Mouse (Mus musculus): ENCODE data around the gene Dclk1. TPM values are rescaled to one million over a fixed set of nuclear protein-coding genes. Genes with fewer than 3 reads are reported as not detected.

The Dclk1 gene
- polyA plus RNA-seq, 1 experiment from 2014 or later = 75.0 TPM

DNA sequence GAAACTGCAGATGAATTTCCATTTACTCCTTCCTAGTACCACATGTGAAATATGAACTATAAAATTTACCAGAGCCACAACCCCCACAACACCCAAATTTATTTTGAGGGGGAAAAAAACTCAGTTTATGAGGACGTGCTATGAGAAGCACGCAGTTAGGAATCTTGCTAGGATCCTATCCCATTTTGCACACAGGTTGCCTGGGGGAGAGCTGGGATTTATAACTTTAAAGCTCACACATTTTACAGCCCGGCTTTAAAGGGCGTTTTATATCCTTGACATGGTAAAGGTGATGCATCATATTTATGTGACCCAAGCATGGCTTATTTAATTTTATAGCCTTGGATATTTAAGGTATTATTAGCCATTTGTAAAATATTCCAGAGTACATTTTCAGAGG lies 237.1 kb downstream of the Dclk1 start:
- no peak overlapping the region for H3K27ac ChIP-seq (replicated peaks; ENCODE audit: low read depth, low read length)
- 63% methylated on average over 4 of the region's 4 CpGs for WGBS

DNA sequence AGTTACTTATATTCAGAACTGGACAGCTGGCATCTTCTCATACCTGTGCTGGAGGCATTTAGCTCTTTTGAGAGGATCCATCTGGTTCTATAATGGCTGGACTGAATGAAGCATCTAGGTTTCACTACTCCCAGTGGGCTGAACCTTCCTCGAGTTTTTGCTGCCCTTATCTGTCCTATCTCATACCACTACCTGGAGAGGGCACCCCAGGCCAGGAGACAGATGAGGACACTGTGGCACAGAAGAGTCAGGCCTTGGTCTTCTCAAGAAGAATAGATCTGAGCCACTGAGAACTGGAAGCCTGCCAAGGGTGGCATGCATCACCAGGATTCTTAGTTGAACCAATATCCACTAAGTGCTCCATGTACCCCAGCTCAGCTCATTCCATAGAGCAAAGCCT lies 239.0 kb downstream of the Dclk1 start:
- WGBS = 57% methylated on average over 1 of the region's 1 CpGs
- Histone ChIP-seq H3K36me3 (ENCODE audit: control insufficient read depth, insufficient read depth, low read length) (0 out of 2 replicates have a peak, but pooled peaks cover 4% of the 10 kb centered on the region), H3K27ac (replicated peaks; ENCODE audit: low read depth, low read length) (no peak overlapping the region), H3K4me2 (ENCODE audit: low read depth, low read length) (no peak overlapping the region), H3K27me3 (replicated peaks; ENCODE audit: control insufficient read depth, insufficient read depth, low read length) (no peaks in the 10 kb centered on the region), H3K9ac (ENCODE audit: low read depth, low read length) (no peak overlapping the region), H3K4me1 (ENCODE audit: control insufficient read depth, insufficient read depth, low read length) (peaks cover 8% of the 10 kb centered on the region; the same call in 1 of the 2 replicates), H3K4me3 (ENCODE audit: low read depth, low read length) (no peak overlapping the region), H3K9me3 (ENCODE audit: control insufficient read depth, low read length) (no peaks in the 10 kb centered on the region)
- 0 out of 2 replicates have a peak, but pooled peaks have one; percentile 12 for ATAC-seq (ENCODE audit: low read depth)
- no peak for DNase-seq (ENCODE audit: low spot score)

More for the DNA sequence above, 237.1 kb downstream of the Dclk1 start:
- H3K36me3 ChIP-seq (ENCODE audit: control insufficient read depth, insufficient read depth, low read length) = 0 out of 2 replicates have a peak, but pooled peaks cover 4% of the 10 kb centered on the region
- no peaks in the 10 kb centered on the region for H3K9me3 ChIP-seq (ENCODE audit: control insufficient read depth, low read length)
- no peak overlapping the region for H3K4me3 ChIP-seq (ENCODE audit: low read depth, low read length)
- DNase-seq (ENCODE audit: low spot score) = no peak
- no peaks in the 10 kb centered on the region for H3K27me3 ChIP-seq (replicated peaks; ENCODE audit: control insufficient read depth, insufficient read depth, low read length)
- H3K9ac ChIP-seq (ENCODE audit: low read depth, low read length) = no peak overlapping the region
- ATAC-seq (ENCODE audit: low read depth) = no peak
- H3K4me2 ChIP-seq (ENCODE audit: low read depth, low read length) = no peak overlapping the region
- peaks cover 8% of the 10 kb centered on the region; the same call in 1 of the 2 replicates for H3K4me1 ChIP-seq (ENCODE audit: control insufficient read depth, insufficient read depth, low read length)

DNA sequence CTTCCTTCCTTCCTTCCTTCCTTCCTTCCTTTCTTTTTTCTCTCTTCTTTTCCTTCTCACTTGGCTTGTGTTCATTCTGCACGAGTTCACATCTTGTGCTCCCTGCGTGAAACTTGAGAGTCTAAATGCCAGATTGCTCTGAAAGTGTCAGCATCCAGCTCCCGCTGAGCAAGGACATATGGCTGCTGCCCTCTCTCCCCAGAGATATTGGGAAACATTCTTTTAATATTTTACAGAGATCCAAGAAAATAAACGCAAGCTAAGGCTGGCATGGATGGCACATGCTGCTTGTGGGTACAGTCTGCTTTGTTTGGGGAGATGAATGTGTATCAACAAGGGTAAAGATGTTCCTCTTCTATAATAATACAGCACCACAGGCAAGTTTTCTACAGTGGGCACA lies 241.2 kb downstream of the Dclk1 start:
- H3K4me2 ChIP-seq (ENCODE audit: low read depth, low read length) = no peak overlapping the region
- no peak for DNase-seq (ENCODE audit: low spot score)
- H3K4me3 ChIP-seq (ENCODE audit: low read depth, low read length) = no peak overlapping the region
- H3K9ac ChIP-seq (ENCODE audit: low read depth, low read length) = no peak overlapping the region
- no peak overlapping the region for H3K27ac ChIP-seq (replicated peaks; ENCODE audit: low read depth, low read length)
- peaks cover 8% of the 10 kb centered on the region; the same call in 1 of the 2 replicates for H3K4me1 ChIP-seq (ENCODE audit: control insufficient read depth, insufficient read depth, low read length)
- H3K36me3 ChIP-seq (ENCODE audit: control insufficient read depth, insufficient read depth, low read length) = 0 out of 2 replicates have a peak, but pooled peaks cover 4% of the 10 kb centered on the region
- H3K9me3 ChIP-seq (ENCODE audit: control insufficient read depth, low read length) = no peaks in the 10 kb centered on the region
- ATAC-seq (ENCODE audit: low read depth) = no peak
- WGBS = 18% methylated on average over 4 of the region's 4 CpGs
- no peaks in the 10 kb centered on the region for H3K27me3 ChIP-seq (replicated peaks; ENCODE audit: control insufficient read depth, insufficient read depth, low read length)

DNA sequence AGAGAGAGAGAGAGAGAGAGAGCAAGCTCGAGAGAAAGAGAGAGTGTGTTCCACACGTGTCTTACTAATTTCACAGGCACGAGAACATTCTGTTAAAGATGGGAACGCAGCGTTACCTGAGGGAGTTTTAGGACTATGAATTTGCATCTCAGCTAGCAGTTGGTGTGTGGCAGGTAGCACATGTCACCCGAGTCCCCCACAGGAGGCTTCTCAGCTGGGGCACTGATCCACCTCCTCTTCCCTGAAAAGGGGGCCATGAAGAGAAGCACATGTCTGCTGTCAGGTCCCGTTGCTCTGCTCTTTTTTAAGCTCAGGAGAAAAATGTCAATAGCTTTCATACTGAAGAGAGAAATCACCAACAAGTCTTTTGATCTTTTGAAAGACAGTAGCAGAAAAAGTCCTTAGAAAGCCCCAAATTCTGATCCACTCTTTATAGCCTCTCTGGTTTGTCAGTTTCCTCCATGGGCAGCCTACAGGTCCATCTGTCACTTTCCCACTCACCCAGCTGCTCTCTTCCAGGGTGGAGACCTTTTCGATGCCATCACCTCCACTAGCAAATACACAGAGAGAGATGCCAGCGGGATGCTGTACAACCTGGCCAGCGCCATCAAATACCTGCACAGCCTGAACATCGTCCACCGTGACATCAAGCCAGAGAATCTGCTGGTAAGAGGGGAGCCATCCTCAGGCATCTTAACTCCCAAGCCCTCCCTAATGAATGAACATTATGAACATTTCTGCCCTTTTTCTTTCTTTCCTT lies 247.2 kb downstream of the Dclk1 start:
- H3K27me3 ChIP-seq (replicated peaks; ENCODE audit: control insufficient read depth, insufficient read depth, low read length) = no peaks in the 10 kb centered on the region
- H3K4me3 ChIP-seq (ENCODE audit: low read depth, low read length) = no peak overlapping the region
- no peaks in the 10 kb centered on the region; the same call in 1 of the 2 replicates for H3K36me3 ChIP-seq (ENCODE audit: control insufficient read depth, insufficient read depth, low read length)
- ATAC-seq (ENCODE audit: low read depth) (no peak), DNase-seq (ENCODE audit: low spot score) (no peak)
- H3K9ac ChIP-seq (ENCODE audit: low read depth, low read length) = no peak overlapping the region
- no peaks in the 10 kb centered on the region for H3K4me1 ChIP-seq (ENCODE audit: control insufficient read depth, insufficient read depth, low read length)
- no peak overlapping the region for H3K27ac ChIP-seq (replicated peaks; ENCODE audit: low read depth, low read length)
- H3K4me2 ChIP-seq (ENCODE audit: low read depth, low read length) = no peak overlapping the region
- 70% methylated on average over 12 of the region's 12 CpGs for WGBS
- no peaks in the 10 kb centered on the region for H3K9me3 ChIP-seq (ENCODE audit: control insufficient read depth, low read length)

DNA sequence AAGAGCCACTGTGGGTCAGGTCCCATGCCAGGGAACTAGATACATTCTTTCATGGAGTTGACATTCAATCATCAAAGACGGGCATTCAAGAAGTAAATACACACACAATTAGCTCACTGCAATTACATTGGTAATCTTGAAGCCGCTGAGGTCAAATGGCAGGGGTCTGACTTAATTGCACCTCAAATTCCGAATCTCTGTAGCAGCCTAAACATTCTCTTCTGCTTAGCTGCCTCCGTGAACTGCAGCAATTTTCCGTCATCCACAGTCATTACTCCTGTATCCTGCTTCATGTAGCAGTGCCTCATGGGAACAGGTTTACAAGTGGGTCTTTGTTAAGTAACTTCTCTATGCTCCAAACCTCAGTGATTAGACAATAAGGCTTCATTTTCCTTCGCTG lies 249.9 kb downstream of the Dclk1 start:
- Histone ChIP-seq H3K27ac (replicated peaks; ENCODE audit: low read depth, low read length) (no peak overlapping the region), H3K9ac (ENCODE audit: low read depth, low read length) (no peak overlapping the region), H3K4me1 (ENCODE audit: control insufficient read depth, insufficient read depth, low read length) (peaks cover 20% of the 10 kb centered on the region), H3K4me2 (ENCODE audit: low read depth, low read length) (no peak overlapping the region), H3K36me3 (ENCODE audit: control insufficient read depth, insufficient read depth, low read length) (no peaks in the 10 kb centered on the region; the same call in 1 of the 2 replicates), H3K4me3 (ENCODE audit: low read depth, low read length) (no peak overlapping the region), H3K9me3 (ENCODE audit: control insufficient read depth, low read length) (no peaks in the 10 kb centered on the region), H3K27me3 (replicated peaks; ENCODE audit: control insufficient read depth, insufficient read depth, low read length) (no peaks in the 10 kb centered on the region)
- ATAC-seq (ENCODE audit: low read depth) (peak; percentile 58), DNase-seq (ENCODE audit: low spot score) (peak; percentile 66)
- 23% methylated on average over 6 of the region's 6 CpGs for WGBS

DNA sequence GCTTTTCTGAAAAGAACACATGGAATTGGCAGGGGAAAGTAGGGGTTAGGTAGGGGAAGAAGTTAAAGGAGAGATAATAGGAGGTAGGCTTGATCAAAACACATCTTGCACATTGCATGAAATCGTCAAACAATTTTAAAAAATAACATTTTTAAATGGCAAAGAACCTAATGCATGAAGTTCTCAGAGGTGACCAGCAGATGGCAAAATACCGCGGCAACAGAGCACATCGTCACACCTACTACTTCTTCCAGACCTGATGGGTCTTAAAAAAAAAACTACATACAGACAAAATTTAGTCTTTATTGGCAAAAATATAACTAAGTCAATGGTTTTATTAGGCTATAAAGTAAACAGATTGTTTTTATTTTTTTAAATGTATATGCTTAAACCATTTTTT lies 252.2 kb downstream of the Dclk1 start:
- Histone ChIP-seq H3K4me3 (ENCODE audit: low read depth, low read length) (no peak overlapping the region), H3K27me3 (replicated peaks; ENCODE audit: control insufficient read depth, insufficient read depth, low read length) (no peaks in the 10 kb centered on the region), H3K36me3 (ENCODE audit: control insufficient read depth, insufficient read depth, low read length) (no peaks in the 10 kb centered on the region; the same call in 1 of the 2 replicates), H3K27ac (replicated peaks; ENCODE audit: low read depth, low read length) (no peak overlapping the region), H3K9me3 (ENCODE audit: control insufficient read depth, low read length) (no peaks in the 10 kb centered on the region), H3K4me1 (ENCODE audit: control insufficient read depth, insufficient read depth, low read length) (peaks cover 30% of the 10 kb centered on the region), H3K9ac (ENCODE audit: low read depth, low read length) (no peak overlapping the region), H3K4me2 (ENCODE audit: low read depth, low read length) (no peak overlapping the region)
- 34% methylated on average over 4 of the region's 4 CpGs for WGBS
- DNase-seq (ENCODE audit: low spot score) (no peak), ATAC-seq (ENCODE audit: low read depth) (no peak)

DNA sequence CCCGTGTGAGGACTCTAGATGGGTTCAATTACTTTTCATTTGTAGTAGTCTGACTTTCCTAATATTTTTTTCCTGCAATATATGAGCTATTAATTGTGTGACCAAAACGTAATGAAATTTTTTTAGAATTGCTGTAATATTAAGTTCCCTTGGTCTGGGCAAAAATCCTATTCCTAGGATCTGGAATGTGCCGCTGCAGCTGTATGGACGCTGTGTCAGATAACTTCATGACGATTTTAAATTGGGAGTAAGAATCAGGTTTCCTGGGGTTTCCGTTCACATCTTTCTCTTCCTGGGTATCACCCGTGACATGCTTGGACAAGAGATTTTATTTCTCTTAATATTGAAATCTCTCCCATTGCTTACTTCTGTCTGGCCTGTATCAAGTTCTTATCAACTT lies 253.1 kb downstream of the Dclk1 start:
- Histone ChIP-seq H3K4me2 (ENCODE audit: low read depth, low read length) (no peak overlapping the region), H3K4me3 (ENCODE audit: low read depth, low read length) (no peak overlapping the region), H3K4me1 (ENCODE audit: control insufficient read depth, insufficient read depth, low read length) (peaks cover 30% of the 10 kb centered on the region), H3K36me3 (ENCODE audit: control insufficient read depth, insufficient read depth, low read length) (no peaks in the 10 kb centered on the region; the same call in 1 of the 2 replicates), H3K9ac (ENCODE audit: low read depth, low read length) (no peak overlapping the region), H3K9me3 (ENCODE audit: control insufficient read depth, low read length) (no peaks in the 10 kb centered on the region), H3K27ac (replicated peaks; ENCODE audit: low read depth, low read length) (peak overlapping the region; percentile 52; the same call in 1 of the 2 replicates), H3K27me3 (replicated peaks; ENCODE audit: control insufficient read depth, insufficient read depth, low read length) (no peaks in the 10 kb centered on the region)
- DNase-seq (ENCODE audit: low spot score) = peak; percentile 73
- WGBS = 45% methylated on average over 7 of the region's 7 CpGs
- ATAC-seq (ENCODE audit: low read depth) = no peak

DNA sequence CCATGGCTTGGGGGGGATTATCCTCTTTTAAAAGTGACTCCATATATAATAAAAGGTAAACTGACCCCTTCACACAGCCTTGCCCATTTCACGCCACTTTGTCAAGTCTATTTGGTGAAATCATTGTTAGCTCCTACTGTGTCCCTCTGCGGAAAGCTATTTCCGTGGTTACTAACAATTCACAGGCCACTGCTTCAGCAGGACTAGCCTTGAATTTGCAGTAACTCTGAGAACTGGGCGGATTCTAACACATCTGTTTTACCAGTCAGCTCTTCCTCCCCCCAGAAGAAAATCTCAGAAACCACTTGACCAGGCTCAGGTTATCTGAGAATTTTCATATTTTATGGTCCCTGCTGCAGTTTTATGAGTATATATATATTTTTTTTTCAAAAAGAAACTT lies 253.7 kb downstream of the Dclk1 start:
- H3K27ac ChIP-seq (replicated peaks; ENCODE audit: low read depth, low read length) = peak overlapping the region; percentile 61
- ATAC-seq (ENCODE audit: low read depth) = peak; percentile 50; the same call in 1 of the 2 replicates
- DNase-seq (ENCODE audit: low spot score) = peak; percentile 75

More for the DNA sequence above, 253.7 kb downstream of the Dclk1 start:
- WGBS = 28% methylated on average over 4 of the region's 4 CpGs
- Histone ChIP-seq H3K36me3 (ENCODE audit: control insufficient read depth, insufficient read depth, low read length) (peaks cover 5% of the 10 kb centered on the region), H3K4me2 (ENCODE audit: low read depth, low read length) (no peak overlapping the region), H3K4me3 (ENCODE audit: low read depth, low read length) (no peak overlapping the region), H3K9ac (ENCODE audit: low read depth, low read length) (no peak overlapping the region), H3K27me3 (replicated peaks; ENCODE audit: control insufficient read depth, insufficient read depth, low read length) (no peaks in the 10 kb centered on the region), H3K9me3 (ENCODE audit: control insufficient read depth, low read length) (no peaks in the 10 kb centered on the region), H3K4me1 (ENCODE audit: control insufficient read depth, insufficient read depth, low read length) (peaks cover 30% of the 10 kb centered on the region)

Data from embryonic facial prominence, embryonic 14.5 days (tissue).